Mouse (Mus musculus): ENCODE results near the gene Lemd1. TPM values are rescaled to one million over a fixed set of nuclear protein-coding genes. Genes with fewer than 3 reads are reported as not detected.

The Lemd1 gene
- polyA plus RNA-seq, 1 experiment from 2014 or later, result 1.3 TPM

DNA sequence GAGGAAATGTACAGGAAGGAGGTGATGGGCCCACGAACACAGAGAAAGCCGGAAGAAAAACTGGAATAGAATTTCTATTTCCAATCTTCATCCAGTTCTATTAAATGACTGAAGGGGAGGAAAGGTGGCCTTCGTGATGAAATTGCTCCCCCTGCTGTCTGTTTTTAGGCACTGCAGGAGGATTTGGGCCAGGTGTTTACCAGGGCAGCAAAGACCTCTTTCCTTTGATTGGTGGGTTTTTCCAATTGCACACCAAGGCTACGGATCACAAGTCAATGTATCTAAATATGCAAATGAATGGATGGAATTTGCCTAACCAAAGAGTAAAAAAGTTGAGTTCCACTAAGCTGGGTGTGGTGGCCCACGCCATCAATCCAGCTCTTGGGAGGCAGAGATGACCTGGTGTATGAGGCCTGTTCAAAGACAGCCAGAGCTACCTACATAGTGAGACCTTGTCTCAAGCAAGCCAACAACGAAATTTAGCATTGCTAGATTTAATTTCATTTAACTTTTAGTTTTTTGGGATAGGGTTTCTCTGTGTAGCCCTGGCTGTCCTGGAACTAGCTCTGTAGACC lies 46.4 kb downstream of the Lemd1 start:
- no peaks in the 10 kb centered on the region for H3K9me3 ChIP-seq (replicated peaks)
- WGBS, result 21% methylated on average over 6 of the region's 6 CpGs
- peak; percentile 76 for DNase-seq (ENCODE audit: low spot score)

DNA sequence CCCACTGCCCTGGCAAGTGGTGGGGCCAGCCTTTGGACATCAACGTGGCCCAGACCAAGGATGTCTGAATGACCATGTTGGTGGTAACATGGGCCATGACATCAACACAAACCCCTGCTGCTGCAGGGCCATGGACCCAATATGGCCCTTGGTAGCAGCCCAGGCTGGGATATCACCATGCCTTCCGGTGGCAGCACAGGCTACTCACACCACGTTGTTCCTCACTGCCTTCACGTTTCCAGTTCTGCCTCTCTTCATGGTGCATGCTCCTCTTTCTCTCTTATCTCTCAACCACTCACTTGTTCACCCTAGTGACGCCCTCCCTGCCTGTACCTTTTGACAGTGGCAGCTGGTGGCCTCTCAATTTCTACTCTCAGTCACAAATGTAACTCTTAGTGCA lies 53.8 kb downstream of the Lemd1 start:
- DNase-seq (ENCODE audit: low spot score), result no peak
- no peak overlapping the region for H3K4me3 ChIP-seq
- no peaks in the 10 kb centered on the region for H3K9me3 ChIP-seq (replicated peaks)
- no peak overlapping the region for H3K27ac ChIP-seq
- H3K36me3 ChIP-seq, result no peaks in the 10 kb centered on the region
- no peaks in the 10 kb centered on the region for H3K4me1 ChIP-seq
- WGBS, result 78% methylated on average over 5 of the region's 5 CpGs
- H3K27me3 ChIP-seq (ENCODE audit: low read depth, poor library complexity, severe bottlenecking), result no peaks in the 10 kb centered on the region

More for the DNA sequence above, 46.4 kb downstream of the Lemd1 start:
- peaks cover 4% of the 10 kb centered on the region; the same call in 1 of the 2 replicates for H3K4me1 ChIP-seq
- H3K36me3 ChIP-seq, result no peaks in the 10 kb centered on the region
- H3K4me3 ChIP-seq, result no peak overlapping the region
- peaks cover 16% of the 10 kb centered on the region; the same call in 1 of the 2 replicates for H3K27me3 ChIP-seq (ENCODE audit: low read depth, poor library complexity, severe bottlenecking)
- no peak overlapping the region for H3K27ac ChIP-seq

DNA sequence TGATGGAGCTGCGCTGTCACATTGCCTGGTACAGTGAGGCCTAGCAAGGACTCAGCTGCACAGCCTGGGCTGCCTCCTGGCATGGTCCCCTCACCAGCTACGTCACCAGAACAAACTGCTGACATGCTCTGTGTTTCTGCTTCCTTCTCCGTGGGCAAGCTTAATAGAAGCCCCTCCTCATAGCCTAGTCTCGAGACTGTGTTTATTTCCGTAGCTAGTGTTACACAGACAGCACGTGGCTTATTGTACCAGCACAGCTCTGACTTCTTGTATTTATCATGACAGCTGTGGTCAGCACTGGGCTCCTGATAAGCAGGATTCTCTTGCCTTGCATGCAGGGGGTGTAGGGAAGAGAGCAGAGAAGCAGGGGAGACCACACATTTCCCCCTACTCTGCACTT lies 54.9 kb downstream of the Lemd1 start:
- Histone ChIP-seq H3K27me3 (ENCODE audit: low read depth, poor library complexity, severe bottlenecking) (no peaks in the 10 kb centered on the region), H3K36me3 (no peaks in the 10 kb centered on the region), H3K4me1 (no peaks in the 10 kb centered on the region), H3K9me3 (replicated peaks) (no peaks in the 10 kb centered on the region), H3K27ac (no peak overlapping the region), H3K4me3 (no peak overlapping the region)
- no peak for DNase-seq (ENCODE audit: low spot score)
- 56% methylated on average over 6 of the region's 6 CpGs for WGBS

DNA sequence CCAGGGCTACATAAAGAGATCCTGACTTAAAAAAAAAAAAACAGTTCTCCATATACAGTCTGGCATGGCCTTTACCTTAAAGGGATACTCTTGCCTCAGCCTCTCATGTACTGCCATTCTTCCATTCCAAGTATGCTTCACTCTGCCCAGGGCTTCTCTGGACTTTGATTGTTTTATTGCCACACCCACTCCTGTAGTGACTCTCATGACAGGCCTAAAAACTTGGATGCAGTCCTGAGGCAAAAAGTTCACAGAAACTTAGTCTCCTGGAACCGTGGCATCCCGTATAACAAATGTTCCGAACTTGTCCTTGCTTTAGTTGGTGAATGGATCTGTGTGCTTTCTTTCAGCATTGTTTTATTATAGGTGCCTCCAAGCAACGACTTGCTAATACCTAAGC lies 55.4 kb downstream of the Lemd1 start:
- no peaks in the 10 kb centered on the region for H3K4me1 ChIP-seq
- H3K9me3 ChIP-seq (replicated peaks), result no peaks in the 10 kb centered on the region
- no peak overlapping the region for H3K4me3 ChIP-seq
- DNase-seq (ENCODE audit: low spot score), result no peak
- no peaks in the 10 kb centered on the region for H3K27me3 ChIP-seq (ENCODE audit: low read depth, poor library complexity, severe bottlenecking)
- whole genome bisulfite sequencing, result 91% methylated on average over 4 of the region's 4 CpGs
- no peaks in the 10 kb centered on the region for H3K36me3 ChIP-seq
- H3K27ac ChIP-seq, result no peak overlapping the region

DNA sequence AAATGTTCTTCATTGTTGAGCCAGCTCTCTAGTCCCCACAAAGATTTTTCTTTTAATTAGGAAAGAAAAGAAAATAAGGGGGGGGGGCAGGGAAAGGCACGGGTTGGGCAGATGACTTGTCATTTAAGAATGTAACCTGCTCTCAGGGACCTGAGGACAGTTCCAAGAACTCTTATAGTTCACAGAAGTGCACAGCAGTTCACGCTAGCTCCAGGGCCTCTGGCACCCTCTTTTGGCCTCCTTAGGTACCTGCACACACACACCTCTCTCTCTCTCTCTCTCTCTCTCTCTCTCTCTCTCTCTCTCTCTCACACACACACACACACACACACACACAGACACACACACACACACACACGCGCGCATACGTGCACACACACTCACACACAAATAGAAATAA lies 63.2 kb downstream of the Lemd1 start:
- DNase-seq (ENCODE audit: low spot score), result no peak
- Histone ChIP-seq H3K27me3 (ENCODE audit: low read depth, poor library complexity, severe bottlenecking) (no peaks in the 10 kb centered on the region), H3K4me1 (no peaks in the 10 kb centered on the region), H3K9me3 (replicated peaks) (no peaks in the 10 kb centered on the region), H3K36me3 (no peaks in the 10 kb centered on the region), H3K27ac (no peak overlapping the region), H3K4me3 (no peak overlapping the region)
- WGBS, result 85% methylated on average over 6 of the region's 6 CpGs

DNA sequence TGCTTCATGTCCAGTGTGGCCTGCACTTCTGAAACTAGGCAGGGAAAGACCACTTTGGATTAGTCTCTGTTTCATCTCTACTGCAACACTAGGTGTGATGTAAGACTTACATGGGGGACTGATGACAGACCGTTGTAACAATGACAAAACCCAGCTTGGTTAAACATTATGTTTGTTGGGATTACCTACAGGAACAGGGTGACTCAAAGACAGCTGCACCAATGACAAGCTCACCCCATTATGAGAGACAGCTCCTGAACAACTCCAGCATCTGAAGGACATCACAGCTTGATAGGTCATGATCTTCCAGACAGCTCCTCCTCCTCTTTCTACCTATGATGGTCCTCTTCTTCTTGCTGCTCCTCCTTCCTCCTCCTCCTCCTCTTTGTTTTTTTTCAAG lies 69.1 kb downstream of the Lemd1 start:
- WGBS, result 95% methylated on average over 1 of the region's 1 CpGs
- H3K27me3 ChIP-seq (ENCODE audit: low read depth, poor library complexity, severe bottlenecking), result no peaks in the 10 kb centered on the region

DNA sequence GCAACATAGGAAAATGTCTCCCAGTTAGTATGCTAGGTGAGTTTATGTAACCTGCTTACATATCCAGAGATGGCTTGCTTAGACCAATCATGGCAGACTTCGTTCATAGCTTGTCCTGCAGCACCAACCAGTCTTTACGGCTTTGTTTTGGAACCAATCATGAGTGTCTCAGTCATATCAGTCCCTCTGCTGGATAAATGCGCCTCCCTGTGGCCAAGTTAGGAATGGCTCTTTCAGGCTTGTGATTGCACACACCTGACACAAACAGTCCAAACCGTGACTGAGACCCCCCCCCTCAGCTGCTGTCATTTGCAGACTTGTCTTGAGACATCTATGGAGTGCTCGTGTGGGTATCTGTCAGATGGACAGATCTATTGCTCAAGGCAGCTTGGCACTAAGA lies 69.8 kb downstream of the Lemd1 start:
- Histone ChIP-seq H3K36me3 (no peaks in the 10 kb centered on the region), H3K27ac (no peak overlapping the region), H3K27me3 (ENCODE audit: low read depth, poor library complexity, severe bottlenecking) (no peaks in the 10 kb centered on the region), H3K4me3 (no peak overlapping the region), H3K4me1 (peaks cover 11% of the 10 kb centered on the region), H3K9me3 (replicated peaks) (no peaks in the 10 kb centered on the region)
- WGBS, result 71% methylated on average over 5 of the region's 5 CpGs
- no peak for DNase-seq (ENCODE audit: low spot score)

More for the DNA sequence above, 69.1 kb downstream of the Lemd1 start:
- peaks cover 8% of the 10 kb centered on the region for H3K4me1 ChIP-seq
- H3K9me3 ChIP-seq (replicated peaks), result no peaks in the 10 kb centered on the region
- H3K27ac ChIP-seq, result no peak overlapping the region
- no peaks in the 10 kb centered on the region for H3K36me3 ChIP-seq
- H3K4me3 ChIP-seq, result no peak overlapping the region
- DNase-seq (ENCODE audit: low spot score), result no peak

DNA sequence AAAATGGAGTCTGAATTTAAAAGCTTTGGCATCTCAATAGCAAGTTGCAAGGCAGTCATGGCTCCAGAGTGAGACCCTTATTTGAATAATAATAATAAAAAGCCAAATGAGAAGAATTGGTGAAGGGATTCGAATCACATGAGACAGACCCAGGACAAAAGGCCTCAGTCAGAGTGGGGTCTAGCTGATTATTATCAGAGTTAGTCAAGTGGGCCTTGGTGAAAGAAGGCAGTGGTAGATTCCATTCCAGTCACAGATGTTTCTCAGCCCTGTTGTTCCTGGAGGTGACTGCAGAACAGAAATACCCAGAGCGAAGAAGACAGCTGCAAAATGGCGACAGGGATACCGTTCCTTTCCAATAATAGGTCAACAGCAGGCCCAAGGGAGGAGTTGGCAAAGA lies 72.4 kb downstream of the Lemd1 start:
- DNase-seq (ENCODE audit: low spot score), result no peak
- no peak overlapping the region for H3K27ac ChIP-seq
- peaks cover 33% of the 10 kb centered on the region for H3K4me1 ChIP-seq
- H3K9me3 ChIP-seq (replicated peaks), result no peaks in the 10 kb centered on the region
- 93% methylated on average over 4 of the region's 4 CpGs for WGBS
- no peaks in the 10 kb centered on the region for H3K27me3 ChIP-seq (ENCODE audit: low read depth, poor library complexity, severe bottlenecking)
- no peak overlapping the region for H3K4me3 ChIP-seq
- H3K36me3 ChIP-seq, result no peaks in the 10 kb centered on the region

DNA sequence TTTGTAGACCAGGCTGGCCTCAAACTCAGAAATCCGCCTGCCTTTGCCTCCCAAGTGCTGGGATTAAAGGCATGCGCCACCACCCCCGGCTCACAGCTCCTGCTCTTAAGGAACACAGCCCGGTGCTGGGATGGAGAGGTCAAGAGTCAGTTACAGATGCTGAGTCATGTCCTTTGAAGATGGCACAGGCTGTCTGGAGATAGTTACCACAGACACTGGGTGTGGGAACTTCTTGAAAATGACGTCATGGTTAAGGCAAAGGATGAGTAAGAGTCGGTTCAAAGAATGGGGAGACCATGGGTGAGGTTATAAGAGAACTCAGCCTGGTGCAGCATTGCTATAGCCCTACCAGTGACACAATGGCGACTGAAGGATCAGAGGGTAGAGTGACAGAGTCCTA lies 73.3 kb downstream of the Lemd1 start:
- Histone ChIP-seq H3K27ac (no peak overlapping the region), H3K4me3 (no peak overlapping the region), H3K9me3 (replicated peaks) (no peaks in the 10 kb centered on the region), H3K4me1 (peaks cover 41% of the 10 kb centered on the region), H3K27me3 (ENCODE audit: low read depth, poor library complexity, severe bottlenecking) (no peaks in the 10 kb centered on the region), H3K36me3 (no peaks in the 10 kb centered on the region)
- DNase-seq (ENCODE audit: low spot score), result no peak
- WGBS, result 53% methylated on average over 7 of the region's 7 CpGs

DNA sequence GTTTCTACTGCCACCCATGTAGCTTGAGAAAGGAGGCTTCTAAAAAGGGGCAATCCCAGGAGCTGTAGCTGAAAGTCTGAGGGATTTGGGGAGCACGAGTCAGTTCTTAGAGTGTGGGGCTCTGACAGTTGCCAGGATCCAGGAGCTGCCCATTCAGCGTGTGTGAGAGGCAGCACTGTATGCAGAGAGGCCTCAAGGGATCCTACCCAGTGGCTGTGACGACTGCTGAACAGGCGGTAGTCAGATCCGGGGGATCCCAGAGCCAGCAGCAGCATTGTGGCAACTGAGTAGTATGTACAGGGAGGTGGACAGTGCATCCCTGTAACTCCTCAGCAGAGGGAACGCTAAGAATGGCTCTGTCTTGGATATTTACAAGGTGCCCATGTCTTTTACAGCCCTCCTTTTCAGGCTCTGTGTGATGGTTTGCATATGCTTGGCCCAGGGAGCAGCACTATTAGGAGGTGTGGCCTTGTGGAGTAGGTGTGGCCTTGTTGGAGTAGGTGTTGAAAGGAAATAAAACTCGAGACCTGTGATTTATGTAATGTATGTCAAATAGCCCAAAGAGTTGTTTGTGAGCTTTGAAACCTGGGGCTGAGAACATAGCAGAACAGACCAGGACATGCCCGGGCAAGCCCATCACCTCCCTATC lies 74.1 kb downstream of the Lemd1 start:
- Histone ChIP-seq H3K4me1 (peaks cover 41% of the 10 kb centered on the region), H3K27me3 (ENCODE audit: low read depth, poor library complexity, severe bottlenecking) (no peaks in the 10 kb centered on the region), H3K36me3 (no peaks in the 10 kb centered on the region), H3K9me3 (replicated peaks) (no peaks in the 10 kb centered on the region), H3K27ac (peak overlapping the region; percentile 19; the same call in 1 of the 2 replicates), H3K4me3 (no peak overlapping the region)
- no peak for DNase-seq (ENCODE audit: low spot score)
- 65% methylated on average over 8 of the region's 8 CpGs for WGBS

DNA sequence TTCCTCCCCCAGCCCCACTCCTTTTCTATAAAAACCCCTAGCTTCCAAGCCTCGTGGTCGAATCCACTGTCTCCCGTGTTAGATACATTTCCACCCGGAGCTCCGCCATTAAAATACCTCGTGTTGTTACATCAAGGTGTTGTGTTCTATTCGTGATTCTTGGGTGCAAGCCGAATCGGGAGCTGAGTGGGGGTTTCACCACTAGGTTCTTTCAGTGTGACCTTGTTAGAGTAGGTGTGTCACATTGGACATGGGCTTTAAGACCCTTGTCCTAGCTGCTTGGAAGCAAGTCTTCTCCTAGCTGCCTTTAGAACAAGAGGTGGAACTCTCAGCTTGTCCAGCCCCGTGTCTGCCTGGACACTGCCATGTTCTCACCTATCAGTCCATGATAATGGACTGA lies 74.7 kb downstream of the Lemd1 start:
- no peak for DNase-seq (ENCODE audit: low spot score)
- no peaks in the 10 kb centered on the region for H3K27me3 ChIP-seq (ENCODE audit: low read depth, poor library complexity, severe bottlenecking)
- H3K4me3 ChIP-seq, result no peak overlapping the region
- no peak overlapping the region for H3K27ac ChIP-seq
- 87% methylated on average over 10 of the region's 10 CpGs for whole genome bisulfite sequencing
- peaks cover 41% of the 10 kb centered on the region for H3K4me1 ChIP-seq
- no peaks in the 10 kb centered on the region for H3K36me3 ChIP-seq
- H3K9me3 ChIP-seq (replicated peaks), result no peaks in the 10 kb centered on the region

DNA sequence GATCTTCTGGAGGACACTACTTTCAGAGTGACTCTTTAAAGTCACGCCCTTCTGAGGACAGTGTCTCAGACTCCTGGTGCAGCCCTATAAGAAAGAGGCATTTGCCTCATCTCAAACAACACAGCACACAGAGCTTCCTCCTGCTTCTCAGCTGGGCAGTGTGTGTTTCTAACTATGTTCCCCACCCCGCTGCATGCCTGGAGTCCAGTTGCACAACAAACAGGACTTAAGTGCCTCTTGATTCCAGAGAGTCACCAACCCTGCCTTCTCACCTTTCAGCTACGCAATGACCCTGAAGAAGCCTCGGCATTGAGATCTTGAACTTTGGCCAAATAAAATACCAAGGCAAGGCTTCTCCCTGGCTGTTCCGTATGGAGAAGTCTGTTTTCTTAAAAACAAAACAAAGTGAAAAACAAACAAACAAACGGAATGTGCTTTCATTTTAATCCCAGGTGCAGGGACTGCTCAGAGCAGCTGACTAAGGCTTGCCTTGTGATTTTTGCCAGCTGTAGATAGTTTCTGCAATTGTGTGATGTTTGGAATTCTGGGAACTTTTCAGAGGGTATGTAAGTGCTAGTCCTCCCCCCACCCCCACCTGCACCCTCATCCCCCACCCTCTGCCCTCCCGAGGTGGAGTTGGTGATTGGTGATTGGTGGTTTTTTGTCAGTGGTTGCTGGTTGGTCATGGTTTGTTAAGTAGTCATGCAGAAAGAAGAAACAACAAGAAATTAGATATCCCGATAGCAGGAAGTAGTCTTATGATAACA lies 75.7 kb downstream of the Lemd1 start:
- no peaks in the 10 kb centered on the region for H3K27me3 ChIP-seq (ENCODE audit: low read depth, poor library complexity, severe bottlenecking)

DNA sequence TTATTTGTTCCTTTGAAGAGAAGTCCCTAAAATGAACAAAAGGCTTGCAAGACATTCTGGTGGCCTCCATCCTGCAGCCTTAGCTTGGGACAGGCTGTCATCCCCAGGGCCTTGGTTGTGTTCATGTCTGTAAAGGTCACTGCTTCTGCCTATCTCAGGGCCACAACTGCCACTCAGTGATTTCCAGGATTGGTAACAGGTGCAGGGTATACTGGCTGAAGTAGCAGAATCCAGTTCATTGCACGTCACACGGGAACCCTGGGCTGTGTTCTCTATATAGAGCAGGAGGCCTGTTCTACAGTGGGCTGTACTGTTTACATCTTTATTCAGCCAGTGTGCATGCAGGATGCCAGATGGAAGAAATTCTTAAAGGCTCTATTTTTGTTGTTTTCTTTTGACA lies 76.7 kb downstream of the Lemd1 start:
- WGBS, result 79% methylated on average over 2 of the region's 2 CpGs
- no peaks in the 10 kb centered on the region for H3K27me3 ChIP-seq (ENCODE audit: low read depth, poor library complexity, severe bottlenecking)
- no peaks in the 10 kb centered on the region for H3K36me3 ChIP-seq
- no peaks in the 10 kb centered on the region for H3K9me3 ChIP-seq (replicated peaks)
- no peak overlapping the region for H3K4me3 ChIP-seq
- DNase-seq (ENCODE audit: low spot score), result no peak
- H3K4me1 ChIP-seq, result peaks cover 41% of the 10 kb centered on the region
- H3K27ac ChIP-seq, result no peak overlapping the region

More for the DNA sequence above, 75.7 kb downstream of the Lemd1 start:
- peak overlapping the region; percentile 42; the same call in 1 of the 2 replicates for H3K27ac ChIP-seq
- peaks cover 41% of the 10 kb centered on the region for H3K4me1 ChIP-seq
- 60% methylated on average over 8 of the region's 8 CpGs for WGBS
- no peak for DNase-seq (ENCODE audit: low spot score)
- H3K36me3 ChIP-seq, result no peaks in the 10 kb centered on the region
- H3K4me3 ChIP-seq, result no peak overlapping the region
- no peaks in the 10 kb centered on the region for H3K9me3 ChIP-seq (replicated peaks)

Data from limb, embryonic 10.5 days (tissue).